Mouse (Mus musculus) forebrain, embryonic 11.5 days (tissue): Measurements from ENCODE around the gene Rimkla. TPM values are rescaled to one million over a fixed set of nuclear protein-coding genes. Genes with fewer than 3 reads are reported as not detected.

Experiments
- ATAC-seq: fragments of 200-750 bp; cut with Nextera tagmentation; replicated peaks from 2 replicates; pipeline ENCODE4 v1.8.0; 2017; ENCODE audit warnings: moderate TSS enrichment; ENCODE audit not compliant: low FRiP score
- DNase-seq: peaks from one replicate; pipeline ENCODE4 v3.0.0-alpha.2; 2017; ENCODE audit warnings: low spot score
- H3K27ac ChIP-seq: fragments of 300-500 bp; sonication (generic); 2 replicates; pipeline ENCODE4 v1.5.1; 2014; ENCODE audit warnings: low read depth, low read length
- H3K27me3 ChIP-seq: fragments of 300-500 bp; sonication (generic); 2 replicates; pipeline ENCODE4 v1.6.1; 2014; ENCODE audit warnings: mild to moderate bottlenecking, low read length, mixed read lengths; ENCODE audit not compliant: control insufficient read depth, insufficient read depth
- H3K36me3 ChIP-seq: fragments of 300-500 bp; sonication (generic); 2 replicates; pipeline ENCODE4 v1.6.1; 2014; ENCODE audit warnings: mild to moderate bottlenecking, low read length, moderate library complexity, mixed read lengths; ENCODE audit not compliant: control insufficient read depth, insufficient read depth
- H3K4me1 ChIP-seq: fragments of 300-500 bp; sonication (generic); replicated peaks from 2 replicates; pipeline ENCODE4 v1.6.1; 2014; ENCODE audit warnings: low read length, mixed read lengths; ENCODE audit not compliant: control insufficient read depth, insufficient read depth
- H3K4me2 ChIP-seq: fragments of 300-500 bp; sonication (generic); 2 replicates; pipeline ENCODE4 v1.6.1; 2014; ENCODE audit warnings: low read depth, mild to moderate bottlenecking, low read length, moderate library complexity, mixed read lengths; ENCODE audit not compliant: severe bottlenecking
- H3K4me3 ChIP-seq: fragments of 300-500 bp; sonication (generic); 2 replicates; pipeline ENCODE4 v1.5.1; 2014; ENCODE audit warnings: low read depth, low read length
- H3K9ac ChIP-seq: fragments of 300-500 bp; sonication (generic); 2 replicates; pipeline ENCODE4 v1.6.1; 2014; ENCODE audit warnings: low read length
- H3K9me3 ChIP-seq: fragments of 300-500 bp; sonication (generic); 2 replicates; pipeline ENCODE4 v1.6.1; 2016; ENCODE audit warnings: low read length, mixed read lengths; ENCODE audit not compliant: control insufficient read depth
- WGBS: fragments of 180-500 bp; shearing (Covaris S2); extraction: QIAGEN DNeasy Blood & Tissue Kit; methylation state at CpG from one replicate; pipeline ENCODE4 v1.1.7; 2014; 5-methylcytosine and 5-hydroxymethylcytosine counted together
- polyA plus RNA-seq: library from polyadenylated mRNA; unstranded; fragments of >200 nt; fragmentation: Nextera tagmentation; extraction: Ambion mirVana; gene quantifications from 2 replicates; pipeline ENCODE4 v1.2.1, GENCODE M21; 2014

The Rimkla gene
- polyA plus RNA-seq, 1 experiment from 2014 or later, result 5.6 TPM

DNA sequence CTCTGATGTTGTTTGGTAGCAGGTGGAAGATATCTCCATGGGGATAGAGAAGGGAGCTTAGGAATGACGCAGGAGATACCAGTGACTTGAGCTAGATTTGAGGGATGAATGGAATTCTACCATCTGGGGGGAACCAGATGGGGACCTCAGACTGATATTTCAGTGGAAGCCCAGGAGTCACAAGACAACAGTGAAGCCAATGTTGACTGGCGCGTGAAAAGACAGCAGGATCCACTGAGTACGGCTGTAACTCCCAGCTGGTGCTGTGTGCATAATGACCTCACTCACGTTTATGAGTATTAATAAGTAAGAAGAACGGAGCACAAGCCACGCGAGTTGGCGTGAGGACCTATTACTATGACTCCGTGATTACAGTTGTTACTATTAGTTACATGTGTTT, 2.8 kb downstream of the Rimkla start:
- peaks cover 3% of the 10 kb centered on the region; the same call in 1 of the 2 replicates for H3K27me3 ChIP-seq
- DNase-seq (no peak), ATAC-seq (no peak)
- H3K9me3 ChIP-seq, result no peaks in the 10 kb centered on the region
- H3K4me2 ChIP-seq, result no peak overlapping the region
- no peaks in the 10 kb centered on the region for H3K36me3 ChIP-seq
- no peak overlapping the region for H3K27ac ChIP-seq
- no peak overlapping the region for H3K4me3 ChIP-seq
- WGBS, result 94% methylated on average over 10 of the region's 10 CpGs
- H3K4me1 ChIP-seq, result peaks cover 5% of the 10 kb centered on the region
- H3K9ac ChIP-seq, result no peak overlapping the region

DNA sequence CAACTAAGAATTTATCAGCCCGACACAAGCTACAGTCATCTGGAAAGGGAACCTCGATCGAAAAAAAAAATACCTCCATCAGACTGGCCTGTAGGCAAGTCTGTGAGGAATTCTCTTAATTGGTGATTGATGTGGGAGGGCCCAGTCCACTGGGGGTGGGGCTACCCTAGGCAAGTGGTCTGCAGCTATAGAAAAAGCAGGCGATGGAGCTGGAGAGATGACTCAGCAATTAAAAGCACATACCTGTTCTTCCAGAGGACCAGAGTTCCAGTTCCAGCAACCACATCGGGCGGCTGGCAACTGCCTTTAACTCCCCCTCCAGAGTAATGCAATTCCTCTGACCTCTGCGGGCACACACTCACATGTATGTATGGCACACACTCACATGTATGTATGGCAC, 7.5 kb downstream of the Rimkla start:
- no peaks in the 10 kb centered on the region for H3K9me3 ChIP-seq
- no peak for ATAC-seq
- no peak overlapping the region for H3K9ac ChIP-seq
- H3K27me3 ChIP-seq, result no peaks in the 10 kb centered on the region
- H3K4me1 ChIP-seq, result no peaks in the 10 kb centered on the region
- no peaks in the 10 kb centered on the region for H3K36me3 ChIP-seq
- H3K4me2 ChIP-seq, result no peak overlapping the region
- WGBS, result 82% methylated on average over 7 of the region's 7 CpGs
- H3K4me3 ChIP-seq, result no peak overlapping the region
- no peak overlapping the region for H3K27ac ChIP-seq
- DNase-seq, result no peak

DNA sequence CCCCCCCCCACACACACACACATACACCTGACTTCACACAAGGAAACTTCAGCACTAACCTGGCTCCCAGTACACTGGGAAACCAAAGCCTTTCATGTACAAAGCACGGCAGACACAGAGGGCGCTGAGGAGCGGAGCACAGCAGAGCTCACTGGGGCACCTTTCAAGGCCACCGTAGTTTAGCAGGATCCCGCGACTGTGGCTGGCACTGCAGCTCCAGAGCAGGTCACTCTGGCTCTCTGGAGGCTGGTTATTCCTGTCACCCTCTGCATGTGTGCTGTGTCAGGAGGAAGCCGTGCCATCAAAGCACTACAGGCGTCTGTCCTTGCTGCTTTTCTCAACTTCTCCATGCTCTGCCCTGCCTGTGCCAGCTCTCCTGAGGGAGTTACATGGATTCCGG, 9.4 kb downstream of the Rimkla start:
- H3K4me2 ChIP-seq, result no peak overlapping the region
- H3K27me3 ChIP-seq, result no peaks in the 10 kb centered on the region
- H3K36me3 ChIP-seq, result no peaks in the 10 kb centered on the region
- H3K9me3 ChIP-seq, result no peaks in the 10 kb centered on the region
- H3K4me1 ChIP-seq, result no peaks in the 10 kb centered on the region
- WGBS, result 59% methylated on average over 9 of the region's 9 CpGs
- ATAC-seq, result no peak
- no peak overlapping the region for H3K27ac ChIP-seq
- no peak overlapping the region for H3K9ac ChIP-seq
- DNase-seq, result no peak
- no peak overlapping the region for H3K4me3 ChIP-seq

DNA sequence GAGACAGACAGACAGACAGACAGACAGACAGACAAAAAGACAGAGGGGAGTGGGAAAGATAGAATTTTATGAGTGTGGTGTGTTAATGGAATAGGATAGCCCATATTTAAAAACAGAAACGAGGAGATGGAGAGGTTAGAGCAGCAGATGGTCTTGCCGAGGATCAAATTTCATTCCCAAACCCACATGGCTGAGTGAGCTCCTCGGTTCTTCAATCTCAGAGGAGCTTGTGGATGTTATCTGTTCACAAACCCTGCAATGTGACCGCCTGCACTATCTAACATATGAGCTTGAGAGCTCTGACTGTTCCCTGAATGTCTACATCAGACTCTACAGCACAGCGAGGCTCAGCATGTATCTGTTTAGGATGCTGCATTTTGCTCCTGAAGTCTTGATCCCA, 19.3 kb downstream of the Rimkla start:
- no peak overlapping the region for H3K9ac ChIP-seq
- no peaks in the 10 kb centered on the region for H3K4me1 ChIP-seq
- no peaks in the 10 kb centered on the region for H3K9me3 ChIP-seq
- no peak overlapping the region for H3K4me3 ChIP-seq
- no peaks in the 10 kb centered on the region for H3K27me3 ChIP-seq
- WGBS, result 67% methylated on average over 5 of the region's 5 CpGs
- ATAC-seq (no peak), DNase-seq (no peak)
- H3K27ac ChIP-seq, result no peak overlapping the region
- H3K4me2 ChIP-seq, result no peak overlapping the region
- no peaks in the 10 kb centered on the region for H3K36me3 ChIP-seq

DNA sequence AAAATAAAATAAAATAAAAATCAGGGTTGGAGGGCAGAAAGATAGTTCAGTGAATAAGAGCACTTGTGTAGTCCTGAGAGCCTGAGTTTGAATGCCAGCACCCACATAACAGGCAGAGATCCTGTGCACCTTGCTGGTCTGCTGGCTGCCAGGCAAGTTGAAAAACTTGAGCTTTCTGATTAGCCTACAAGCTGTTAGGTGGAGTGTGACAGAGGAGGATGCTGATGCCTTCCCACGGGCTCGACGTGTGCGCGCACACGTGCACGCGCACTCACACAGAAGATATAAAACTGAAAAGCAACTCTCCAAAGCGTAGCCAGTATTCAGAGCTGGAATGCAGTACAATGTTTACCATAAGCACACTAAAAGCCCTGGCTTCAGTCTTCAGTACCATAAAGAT, 19.9 kb downstream of the Rimkla start:
- ATAC-seq (no peak), DNase-seq (no peak)
- Histone ChIP-seq H3K4me2 (no peak overlapping the region), H3K4me1 (no peaks in the 10 kb centered on the region), H3K4me3 (no peak overlapping the region), H3K27me3 (no peaks in the 10 kb centered on the region), H3K9ac (no peak overlapping the region), H3K9me3 (no peaks in the 10 kb centered on the region), H3K36me3 (no peaks in the 10 kb centered on the region), H3K27ac (no peak overlapping the region)
- 94% methylated on average over 9 of the region's 9 CpGs for WGBS

DNA sequence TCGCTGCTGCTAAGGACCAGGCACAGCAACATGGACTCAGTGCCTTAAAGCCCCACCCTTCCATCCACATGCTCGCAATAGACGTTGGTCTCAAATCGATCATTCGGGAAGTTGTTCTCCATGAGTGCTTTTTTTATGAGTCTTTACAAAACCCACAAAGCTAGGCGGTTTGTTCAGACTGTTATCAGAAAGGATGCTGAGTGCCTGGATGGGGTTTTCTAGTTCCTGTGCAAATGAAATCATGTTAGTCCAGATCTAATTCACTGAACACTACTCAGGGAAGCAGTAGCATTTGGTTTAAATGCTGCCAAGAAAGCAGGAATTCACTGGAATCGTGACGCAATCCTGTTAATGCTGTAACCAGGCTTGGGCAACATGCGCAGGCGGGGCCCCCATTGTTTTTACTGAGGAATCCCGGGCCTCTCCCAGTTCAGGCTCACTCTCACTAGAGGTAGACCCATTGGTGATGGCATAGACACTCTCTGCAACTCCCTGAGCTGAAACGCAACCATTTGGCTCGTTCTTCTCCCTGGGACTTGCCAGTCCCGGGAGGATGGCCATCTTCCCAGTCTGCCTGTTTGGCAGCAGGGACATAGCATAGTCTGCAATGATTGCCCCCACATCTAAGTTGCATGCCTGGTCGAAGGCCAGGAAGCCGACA, 24.6 kb downstream of the Rimkla start:
- Histone ChIP-seq H3K27me3 (no peaks in the 10 kb centered on the region), H3K4me3 (no peak overlapping the region), H3K36me3 (no peaks in the 10 kb centered on the region), H3K27ac (no peak overlapping the region), H3K4me1 (no peaks in the 10 kb centered on the region), H3K9me3 (no peaks in the 10 kb centered on the region), H3K9ac (no peak overlapping the region), H3K4me2 (no peak overlapping the region)
- ATAC-seq (no peak), DNase-seq (no peak)
- 89% methylated on average over 16 of the region's 16 CpGs for WGBS

DNA sequence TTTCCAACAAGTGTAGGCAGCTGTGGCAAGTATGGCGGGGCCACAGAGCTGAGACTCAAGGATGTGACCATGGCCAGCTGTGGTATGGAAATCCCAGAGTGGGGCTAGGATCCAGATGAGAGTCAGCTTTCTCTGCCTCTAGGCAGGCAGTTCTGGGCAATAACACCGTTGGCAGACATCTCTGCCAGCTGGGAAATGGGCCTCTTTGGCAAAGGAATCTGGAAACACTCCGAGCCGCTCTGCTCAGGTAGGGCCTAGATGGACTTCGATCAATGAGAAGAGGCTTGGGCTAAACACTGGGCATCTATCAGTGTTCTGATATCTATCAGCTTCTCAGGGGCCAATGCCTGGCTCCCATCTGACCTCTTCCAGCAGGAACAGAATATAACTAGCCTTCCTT, 26.6 kb downstream of the Rimkla start:
- no peak overlapping the region for H3K4me3 ChIP-seq
- ATAC-seq, result no peak
- DNase-seq, result no peak
- 90% methylated on average over 5 of the region's 5 CpGs for WGBS
- H3K9me3 ChIP-seq, result no peaks in the 10 kb centered on the region
- no peak overlapping the region for H3K9ac ChIP-seq
- no peaks in the 10 kb centered on the region for H3K27me3 ChIP-seq
- no peaks in the 10 kb centered on the region for H3K4me1 ChIP-seq
- H3K27ac ChIP-seq, result no peak overlapping the region
- no peak overlapping the region for H3K4me2 ChIP-seq
- no peaks in the 10 kb centered on the region for H3K36me3 ChIP-seq

DNA sequence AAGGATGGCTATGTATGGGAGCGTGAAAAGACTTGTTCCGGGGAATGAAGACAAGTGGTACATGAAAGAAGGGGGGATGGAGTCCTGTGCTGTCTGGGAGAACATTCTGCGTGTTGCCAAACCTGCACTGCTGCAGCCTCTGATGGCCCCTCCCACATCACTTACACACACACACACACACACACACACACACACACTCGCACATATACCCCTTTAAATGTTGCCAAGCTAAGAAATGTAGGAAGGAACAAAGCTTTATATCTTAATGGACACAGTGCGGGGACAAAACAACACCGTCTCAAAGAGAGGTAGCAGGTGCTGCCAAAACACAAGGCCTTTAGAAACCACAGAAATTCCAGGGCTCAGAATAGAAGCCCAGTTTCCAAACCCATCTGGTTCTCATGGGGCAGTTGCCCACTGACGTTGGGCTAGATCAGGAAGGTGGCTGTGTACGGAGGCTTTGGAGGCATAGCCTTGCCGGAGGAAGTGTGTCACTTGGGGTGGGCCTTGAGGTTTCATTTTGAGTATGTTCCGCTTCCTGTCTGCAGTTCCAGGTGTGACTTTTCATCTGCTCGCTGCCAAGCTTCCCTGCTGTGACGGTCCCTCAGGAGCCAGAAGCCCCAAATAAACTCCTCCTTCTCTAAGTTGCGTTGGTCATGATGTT, 28.5 kb downstream of the Rimkla start:
- 86% methylated on average over 13 of the region's 13 CpGs for WGBS
- no peak overlapping the region for H3K9ac ChIP-seq
- no peak overlapping the region for H3K27ac ChIP-seq
- H3K36me3 ChIP-seq, result no peaks in the 10 kb centered on the region
- H3K9me3 ChIP-seq, result no peaks in the 10 kb centered on the region
- H3K4me3 ChIP-seq, result no peak overlapping the region
- DNase-seq, result no peak
- H3K4me2 ChIP-seq, result no peak overlapping the region
- H3K27me3 ChIP-seq, result no peaks in the 10 kb centered on the region
- H3K4me1 ChIP-seq, result no peaks in the 10 kb centered on the region
- no peak for ATAC-seq
